Mouse (Mus musculus): ENCODE measurements around the gene Btbd17.

Gene Btbd17

DNA sequence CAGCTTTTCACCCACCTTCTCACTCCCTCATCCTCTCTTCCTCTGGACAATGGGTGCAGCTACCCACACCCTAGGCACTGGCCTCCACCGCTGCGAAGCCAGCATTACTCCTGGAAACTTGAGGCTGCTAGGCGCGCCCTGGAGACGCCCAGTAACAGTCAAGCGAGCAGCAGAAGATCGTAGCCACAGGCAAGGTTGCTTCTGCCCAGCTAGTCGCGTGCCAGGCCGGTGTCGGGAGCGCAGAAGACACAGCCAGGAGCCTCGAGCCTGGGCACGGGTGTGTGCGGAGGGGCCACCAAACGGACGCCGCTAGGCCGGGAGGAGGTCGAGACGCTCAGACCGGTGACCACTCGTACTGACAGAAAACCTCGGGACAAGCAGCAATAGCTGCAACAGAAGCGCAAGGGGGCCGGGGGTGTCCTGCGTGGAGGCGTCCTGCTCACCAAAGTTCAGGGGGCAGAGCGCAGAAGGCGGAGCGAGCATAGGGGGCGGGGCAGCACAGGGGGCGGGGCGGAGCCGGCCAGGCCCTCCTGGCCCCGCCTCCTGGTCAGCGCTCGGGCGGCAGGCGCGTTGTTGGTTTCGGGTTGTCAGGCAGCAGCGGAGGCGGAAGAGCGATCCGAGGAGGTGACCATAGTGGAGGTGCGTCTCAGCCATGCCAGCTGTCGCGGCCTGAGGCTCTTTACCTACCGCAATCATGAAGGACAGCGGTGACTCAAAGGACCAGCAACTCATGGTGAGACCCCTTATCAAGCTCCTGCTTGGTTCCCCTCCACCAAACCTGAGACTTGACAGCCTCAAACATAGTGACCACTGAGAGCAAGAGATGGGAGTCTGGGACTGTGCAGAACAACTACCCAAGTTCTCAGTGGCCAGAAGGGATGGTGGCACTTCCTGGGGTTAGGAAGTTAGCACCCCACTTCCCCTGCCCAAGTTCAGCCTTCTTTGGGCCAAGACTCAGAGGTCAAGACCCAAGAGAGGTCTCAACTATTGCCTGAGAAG lies 30.6 kb downstream of the Btbd17 start, which contains the start of gene Kif19a:
Gene Kif19a, plus strand, starts transcription at position 569 of the 999 bp plus-strand sequence.
- peak; percentile 62 for DNase-seq

DNA sequence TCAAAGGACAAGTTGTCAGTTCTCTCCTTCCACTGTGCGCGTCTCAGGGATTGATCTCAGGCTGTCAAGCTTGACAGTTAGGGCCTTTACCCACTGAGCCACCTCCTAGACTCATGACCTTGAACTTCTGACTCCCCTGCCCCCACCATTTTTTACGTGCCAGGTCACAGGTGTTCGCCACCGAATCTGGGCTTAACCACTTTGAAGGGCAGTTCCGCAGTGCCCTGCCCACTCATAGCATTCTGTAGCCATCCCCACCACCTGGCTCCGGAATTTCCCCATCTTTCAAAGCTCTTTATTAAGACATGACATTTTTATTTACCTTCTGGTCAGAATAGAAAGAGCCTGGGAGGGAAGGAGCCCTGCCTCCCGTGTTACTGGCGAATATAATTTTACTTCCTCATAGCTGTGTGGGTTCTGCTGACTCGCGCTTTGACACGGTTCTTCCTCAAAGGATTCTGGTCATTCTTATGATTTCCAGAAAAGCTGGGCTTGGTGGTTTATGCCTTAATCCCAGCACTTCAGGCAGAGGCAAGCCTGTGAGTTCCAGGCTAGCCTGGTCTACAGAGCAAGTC lies 48.1 kb downstream of the Btbd17 start:
- DNase-seq = no peak

DNA sequence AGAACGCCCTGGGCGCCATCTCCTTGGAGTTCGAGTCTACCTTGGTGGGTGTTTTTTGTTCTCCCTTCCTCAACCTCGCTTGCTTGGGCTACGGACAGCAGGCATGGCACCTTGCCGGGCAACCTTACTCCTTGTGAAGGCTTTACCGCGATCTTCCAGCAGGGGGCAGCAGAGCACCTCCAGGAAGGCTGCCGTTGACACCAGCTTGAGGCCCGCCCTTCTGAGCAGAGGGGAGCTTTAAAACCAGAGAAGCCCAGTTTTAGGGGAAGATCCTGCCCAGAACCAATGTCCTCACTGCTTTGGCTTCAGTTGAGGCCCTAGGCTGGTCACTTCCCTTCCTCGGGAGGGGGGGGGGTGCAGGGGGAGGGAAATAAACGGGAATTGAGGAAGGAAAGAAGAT lies 50.6 kb downstream of the Btbd17 start:
- DNase-seq = peak; percentile 93

DNA sequence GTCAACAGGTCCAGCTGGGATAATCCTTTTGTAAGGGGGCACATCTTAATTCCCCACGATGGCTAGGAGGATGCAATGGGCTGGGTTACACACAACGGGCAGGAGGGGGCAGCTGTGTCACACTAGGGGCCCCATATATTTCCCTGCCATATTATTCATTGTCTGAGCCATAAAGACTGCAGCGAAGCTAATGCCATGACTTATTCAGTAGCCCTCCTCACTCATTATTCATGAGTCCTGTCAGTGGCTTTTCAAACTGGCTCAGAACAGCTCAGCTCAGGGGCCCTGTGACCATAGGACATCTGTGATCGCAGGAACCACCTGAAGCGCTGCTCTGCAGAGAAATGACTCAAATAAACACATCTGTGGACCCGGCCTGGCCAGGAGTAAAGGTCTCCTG lies 54.3 kb downstream of the Btbd17 start:
- no peak for DNase-seq
